Mouse (Mus musculus) liver, postnatal 0 days (tissue): ENCODE results near the gene Slc29a2. TPM values are rescaled to one million over a fixed set of nuclear protein-coding genes. Genes with fewer than 3 reads are reported as not detected.

Source experiments
- ATAC-seq: fragments of 200-750 bp; cut with Nextera tagmentation; 2 replicates; pipeline ENCODE4 v1.8.0; 2017; ENCODE audit warnings: mild to moderate bottlenecking, moderate library complexity
- DNase-seq: peaks from one replicate; pipeline ENCODE4 v3.0.0-alpha.2; 2016
- H3K27ac ChIP-seq: fragments of 300-500 bp; sonication (generic); 2 replicates; pipeline ENCODE4 v1.5.1; 2014; ENCODE audit warnings: antibody characterized with exemption, moderate library complexity, mild to moderate bottlenecking, low read depth
- H3K27me3 ChIP-seq: fragments of 300-500 bp; sonication (generic); 2 replicates; pipeline ENCODE4 v1.6.1; 2014; ENCODE audit warnings: low read length, control low read depth, mixed read lengths; ENCODE audit not compliant: insufficient read depth
- H3K36me3 ChIP-seq: fragments of 300-500 bp; sonication (generic); replicated peaks from 2 replicates; pipeline ENCODE4 v1.6.1; 2014; ENCODE audit warnings: mild to moderate bottlenecking, control low read depth, low read length, moderate library complexity, mixed read lengths; ENCODE audit not compliant: insufficient read depth
- H3K4me1 ChIP-seq: fragments of 300-500 bp; sonication (generic); 2 replicates; pipeline ENCODE4 v1.6.1; 2014; ENCODE audit warnings: antibody characterized with exemption, mild to moderate bottlenecking, control low read depth; ENCODE audit not compliant: insufficient read depth
- H3K4me2 ChIP-seq: fragments of 300-500 bp; sonication (generic); 2 replicates; pipeline ENCODE4 v1.6.1; 2014; ENCODE audit warnings: low read depth, mild to moderate bottlenecking, low read length, moderate library complexity, mixed read lengths
- H3K4me3 ChIP-seq: fragments of 300-500 bp; sonication (generic); 2 replicates; pipeline ENCODE4 v1.5.1; 2014; ENCODE audit warnings: low read depth, low read length
- H3K9ac ChIP-seq: fragments of 300-500 bp; sonication (generic); replicated peaks from 2 replicates; pipeline ENCODE4 v1.6.1; 2014; ENCODE audit warnings: mild to moderate bottlenecking, moderate library complexity
- H3K9me3 ChIP-seq: fragments of 300-500 bp; sonication (generic); 2 replicates; pipeline ENCODE4 v1.6.1; 2016; ENCODE audit warnings: mild to moderate bottlenecking, control low read depth, low read length, mixed read lengths
- CTCF ChIP-seq: sonication (generic); IDR thresholded peaks from 2 replicates; pipeline ENCODE4 v1.5.1; 2016; ENCODE audit warnings: antibody characterized with exemption, low read depth
- EP300 ChIP-seq: IDR thresholded peaks from 2 replicates; pipeline ENCODE4 v1.6.1; 2016; ENCODE audit warnings: antibody characterized with exemption, low read depth, mild to moderate bottlenecking
- WGBS: fragments of 180-500 bp; shearing (Covaris S2); extraction: QIAGEN DNeasy Blood & Tissue Kit; methylation state at CpG from one replicate; pipeline ENCODE4 v1.1.7; 2014; ENCODE audit not compliant: insufficient replicate concordance; 5-methylcytosine and 5-hydroxymethylcytosine counted together
- polyA plus RNA-seq: library from polyadenylated mRNA; unstranded; fragments of >200 nt; fragmentation: Nextera tagmentation; extraction: Ambion mirVana; gene quantifications from 2 replicates; pipeline ENCODE4 v1.2.1, GENCODE M21; 2015

Slc29a2 gene
- polyA plus RNA-seq, 1 experiment from 2014 or later, result 0.87 TPM

DNA sequence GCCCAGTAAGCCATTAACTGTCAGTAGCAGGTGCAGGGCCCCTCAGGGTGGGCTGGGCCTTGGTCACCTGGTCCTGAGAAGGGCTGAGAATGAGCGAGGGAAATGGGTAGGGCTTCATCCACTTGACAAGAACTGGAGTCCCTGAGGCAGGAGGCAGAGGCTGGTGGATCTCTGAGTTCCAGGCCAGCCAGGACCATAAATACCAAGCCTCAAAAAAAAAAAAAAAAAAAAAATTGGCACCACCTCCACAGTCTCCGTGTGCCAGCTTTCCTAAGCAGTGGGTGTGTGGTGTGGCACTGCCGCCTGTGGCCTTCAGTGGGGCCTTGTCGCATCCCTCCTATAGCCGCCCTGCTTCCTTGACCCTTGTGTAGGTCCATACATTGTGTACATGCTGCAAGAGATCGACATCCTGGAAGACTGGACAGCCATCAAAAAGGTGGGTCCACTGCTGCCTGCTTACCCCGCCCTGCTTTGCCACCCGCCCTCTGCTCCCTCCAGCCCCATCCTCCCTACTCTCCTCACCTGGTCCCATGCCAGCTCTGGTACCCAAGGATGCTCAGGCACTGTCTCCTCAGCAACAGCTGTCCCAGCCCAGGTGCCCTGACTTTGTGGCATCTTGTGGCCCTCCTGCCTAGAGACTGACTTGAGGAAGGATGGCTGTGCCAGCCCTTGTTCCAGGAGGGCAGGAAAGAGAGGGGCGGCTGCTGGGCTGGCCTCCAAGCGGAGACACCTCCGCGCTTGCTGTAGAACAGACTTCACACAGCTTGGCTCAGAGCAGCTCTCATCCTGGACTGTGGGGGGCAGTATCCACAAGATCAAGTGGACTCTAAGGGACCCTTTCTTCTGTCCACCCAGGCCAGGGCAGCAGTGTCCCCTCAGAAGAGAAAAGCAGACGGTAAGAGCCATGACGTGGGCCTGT lies 24.7 kb downstream of the Slc29a2 start:
- no peak for DNase-seq
- TF ChIP-seq CTCF (no peak), EP300 (no peak)
- H3K4me1 ChIP-seq, result peaks cover 3% of the 10 kb centered on the region; the same call in 1 of the 2 replicates
- H3K27ac ChIP-seq, result no peak overlapping the region
- H3K4me3 ChIP-seq, result no peak overlapping the region
- no peak overlapping the region for H3K4me2 ChIP-seq
- H3K9ac ChIP-seq, result no peak overlapping the region
- no peaks in the 10 kb centered on the region for H3K9me3 ChIP-seq
- H3K36me3 ChIP-seq, result peaks cover 32% of the 10 kb centered on the region
- H3K27me3 ChIP-seq, result peaks cover 24% of the 10 kb centered on the region
- no peak for ATAC-seq
- 80% methylated on average over 14 of the region's 14 CpGs for WGBS

DNA sequence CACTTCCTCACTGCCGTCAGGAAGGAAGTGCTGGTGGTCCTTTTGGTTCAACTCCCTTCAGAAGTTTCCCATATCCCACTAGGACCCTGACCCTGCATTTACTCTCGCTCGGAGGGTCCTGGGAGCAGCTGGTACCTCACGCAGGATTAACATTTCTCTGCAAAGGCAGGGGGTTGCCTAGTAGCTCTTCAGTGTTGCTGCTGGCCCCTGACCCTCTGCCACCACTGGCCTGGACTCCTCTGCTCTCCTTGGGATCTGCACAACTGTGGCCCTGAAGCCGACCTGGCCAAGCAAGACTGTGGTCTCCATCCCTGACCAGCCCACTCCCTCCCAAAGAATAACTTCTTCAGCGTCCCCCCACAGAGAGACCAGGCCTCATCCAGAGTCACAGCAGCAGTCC lies 25.7 kb downstream of the Slc29a2 start:
- peaks cover 27% of the 10 kb centered on the region for H3K27me3 ChIP-seq
- H3K27ac ChIP-seq, result no peak overlapping the region
- no peaks in the 10 kb centered on the region for H3K9me3 ChIP-seq
- no peak for TF ChIP-seq EP300
- TF ChIP-seq CTCF, result no peak
- no peak overlapping the region for H3K4me2 ChIP-seq
- H3K4me1 ChIP-seq, result peaks cover 3% of the 10 kb centered on the region; the same call in 1 of the 2 replicates
- no peak overlapping the region for H3K4me3 ChIP-seq
- WGBS, result 74% methylated on average over 6 of the region's 6 CpGs
- no peak for DNase-seq
- H3K36me3 ChIP-seq, result peaks cover 29% of the 10 kb centered on the region
- H3K9ac ChIP-seq, result no peak overlapping the region
- ATAC-seq, result no peak

DNA sequence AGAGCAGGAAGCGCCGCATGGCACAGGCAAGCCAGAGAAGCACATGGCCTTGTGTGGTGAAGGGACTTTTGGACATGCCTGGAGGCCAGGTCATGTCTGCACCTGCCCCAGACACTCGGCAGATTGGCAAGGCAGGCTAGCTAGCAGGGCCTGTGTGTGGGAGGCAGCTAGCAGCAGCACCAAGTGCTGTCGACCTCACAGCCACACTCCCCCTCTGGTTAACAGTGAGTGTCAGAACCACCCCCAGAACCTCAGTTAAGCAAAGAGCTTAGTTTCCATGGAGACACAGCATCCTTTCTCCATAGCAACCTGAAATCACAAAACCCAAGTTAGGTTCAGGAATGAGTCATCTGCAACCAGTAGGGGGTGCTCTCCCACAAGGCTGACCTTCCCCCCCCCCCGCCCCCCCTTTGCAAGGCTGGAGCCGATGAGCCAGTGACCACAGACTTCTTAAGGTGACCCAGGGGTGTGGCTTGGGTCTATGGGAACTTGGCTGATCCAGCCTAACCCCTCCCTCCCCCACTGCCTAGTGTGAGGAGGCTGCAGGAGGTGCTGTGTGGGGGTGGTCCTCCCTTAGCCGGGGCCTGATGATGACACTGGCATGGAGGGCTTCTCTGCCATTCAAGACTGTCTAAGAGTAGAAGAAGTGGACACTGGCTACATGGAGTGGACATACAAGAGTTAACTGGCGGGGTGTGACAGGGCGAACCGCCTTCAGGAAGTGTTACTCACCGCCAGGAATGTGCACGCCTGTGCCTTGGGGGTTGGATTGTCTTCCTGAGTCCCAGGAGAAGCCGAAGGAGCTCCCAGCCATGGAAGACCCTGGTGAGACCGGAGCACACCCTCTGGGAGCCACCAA lies 26.6 kb downstream of the Slc29a2 start, which contains the start of gene Rin1:
Gene Rin1, plus strand, starts transcription at position 435 of the 859 bp plus-strand sequence.
- WGBS, result 26% methylated on average over 13 of the region's 14 CpGs
- Histone ChIP-seq H3K27me3 (peaks cover 28% of the 10 kb centered on the region), H3K27ac (no peak within 1 kb of the TSS), H3K9ac (no peak within 1 kb of the TSS; the same call in 1 of the 2 replicates), H3K9me3 (no peaks in the 10 kb centered on the region), H3K4me2 (peak within 1 kb of the TSS; percentile 39), H3K36me3 (peaks cover 29% of the 10 kb centered on the region), H3K4me1 (peaks cover 3% of the 10 kb centered on the region; the same call in 1 of the 2 replicates), H3K4me3 (0 out of 2 replicates have a peak within 1 kb of the TSS, but pooled peaks have one; percentile 11)
- DNase-seq, result peak; percentile 50
- TF ChIP-seq EP300 (no peak), CTCF (peak; percentile 58)
- peak; percentile 35; the same call in 1 of the 2 replicates for ATAC-seq

DNA sequence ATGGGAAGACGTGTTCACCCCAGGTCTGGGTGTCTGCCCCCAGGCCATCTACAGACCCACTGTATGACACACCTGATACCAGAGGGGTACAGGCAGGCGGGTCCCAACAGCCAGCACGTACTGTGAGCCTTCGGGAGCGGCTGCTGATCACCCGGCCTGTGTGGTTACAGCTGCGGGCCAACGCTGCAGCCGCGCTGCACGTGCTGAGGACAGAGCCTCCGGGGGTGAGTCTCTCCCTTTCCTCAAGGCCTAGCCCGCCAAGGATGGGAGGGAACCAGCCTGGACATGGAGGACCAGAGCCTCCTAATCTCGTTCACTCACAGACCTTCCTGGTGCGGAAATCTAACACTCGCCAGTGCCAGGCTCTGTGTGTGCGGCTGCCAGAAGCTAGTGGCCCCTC lies 27.4 kb downstream of the Slc29a2 start:
- DNase-seq, result peak; percentile 24
- Histone ChIP-seq H3K4me2 (peak overlapping the region; percentile 39), H3K27me3 (peaks cover 30% of the 10 kb centered on the region), H3K4me3 (0 out of 2 replicates have a peak overlapping the region, but pooled peaks have one; percentile 11), H3K27ac (no peak overlapping the region), H3K4me1 (peaks cover 3% of the 10 kb centered on the region; the same call in 1 of the 2 replicates), H3K9ac (no peak overlapping the region; the same call in 1 of the 2 replicates), H3K36me3 (peaks cover 26% of the 10 kb centered on the region), H3K9me3 (no peaks in the 10 kb centered on the region)
- WGBS, result 14% methylated on average over 17 of the region's 17 CpGs
- TF ChIP-seq CTCF (no peak), EP300 (no peak)
- no peak for ATAC-seq

DNA sequence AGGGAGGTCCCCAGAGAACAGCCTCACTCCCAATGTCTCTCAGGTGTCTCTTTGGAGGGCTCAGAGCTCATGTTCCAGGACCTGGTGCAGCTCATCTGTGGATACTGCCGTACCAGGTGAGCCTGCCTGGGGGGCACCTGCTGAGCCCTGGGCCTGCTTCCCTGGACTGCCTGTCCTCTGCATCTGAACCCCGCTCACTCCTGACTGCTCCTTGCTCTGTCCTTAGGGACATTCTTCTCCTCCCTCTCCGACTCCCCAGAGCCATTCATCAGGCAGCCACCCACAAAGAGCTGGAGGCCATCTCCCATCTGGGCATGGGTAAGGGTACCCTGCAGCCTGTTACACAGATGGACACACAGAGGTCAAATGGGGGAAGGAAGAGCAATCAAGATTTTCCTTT lies 27.9 kb downstream of the Slc29a2 start:
- Histone ChIP-seq H3K27me3 (peaks cover 30% of the 10 kb centered on the region), H3K4me1 (peaks cover 3% of the 10 kb centered on the region; the same call in 1 of the 2 replicates), H3K27ac (no peak overlapping the region), H3K9ac (no peak overlapping the region), H3K9me3 (no peaks in the 10 kb centered on the region), H3K4me3 (no peak overlapping the region), H3K36me3 (peaks cover 23% of the 10 kb centered on the region), H3K4me2 (no peak overlapping the region)
- DNase-seq (no peak), ATAC-seq (no peak)
- 64% methylated on average over 3 of the region's 3 CpGs for WGBS
- no peak for TF ChIP-seq EP300
- no peak for TF ChIP-seq CTCF
